Mouse (Mus musculus) lung, embryonic 14.5 days (tissue): Measurements from ENCODE around the gene Tmem150c. TPM values are rescaled to one million over a fixed set of nuclear protein-coding genes. Genes with fewer than 3 reads are reported as not detected.

Source experiments
- ATAC-seq: fragments of 200-750 bp; cut with Nextera tagmentation; 2 replicates; pipeline ENCODE4 v1.8.0; 2017; ENCODE audit warnings: mild to moderate bottlenecking, moderate TSS enrichment, moderate library complexity; ENCODE audit not compliant: insufficient read depth
- DNase-seq: peaks from one replicate; pipeline ENCODE4 v3.0.0-alpha.2; 2015
- H3K27ac ChIP-seq: fragments of 300-500 bp; sonication (generic); 2 replicates; pipeline ENCODE4 v1.5.1; 2014; ENCODE audit warnings: low read depth, mild to moderate bottlenecking, moderate library complexity
- H3K27me3 ChIP-seq: fragments of 300-500 bp; sonication (generic); 2 replicates; pipeline ENCODE4 v1.6.1; 2014; ENCODE audit warnings: low read length, control low read depth; ENCODE audit not compliant: insufficient read depth
- H3K36me3 ChIP-seq: fragments of 300-500 bp; sonication (generic); 2 replicates; pipeline ENCODE4 v1.6.1; 2014; ENCODE audit warnings: control low read depth; ENCODE audit not compliant: insufficient read depth
- H3K4me1 ChIP-seq: fragments of 300-500 bp; sonication (generic); 2 replicates; pipeline ENCODE4 v1.6.1; 2014; ENCODE audit warnings: antibody characterized with exemption, control low read depth; ENCODE audit not compliant: insufficient read depth
- H3K4me2 ChIP-seq: fragments of 300-500 bp; sonication (generic); 2 replicates; pipeline ENCODE4 v1.6.1; 2014; ENCODE audit warnings: mild to moderate bottlenecking
- H3K4me3 ChIP-seq: fragments of 300-500 bp; sonication (generic); 2 replicates; pipeline ENCODE4 v1.5.1; 2014; ENCODE audit warnings: low read depth, low read length
- H3K9ac ChIP-seq: fragments of 300-500 bp; sonication (generic); 2 replicates; pipeline ENCODE4 v1.6.1; 2014
- H3K9me3 ChIP-seq: fragments of 300-500 bp; sonication (generic); 2 replicates; pipeline ENCODE4 v1.6.1; 2016; ENCODE audit warnings: low read depth, low read length, control low read depth
- CTCF ChIP-seq: IDR thresholded peaks from 2 replicates; pipeline ENCODE4 v1.5.1; 2016; ENCODE audit warnings: antibody characterized with exemption, low read depth
- WGBS: fragments of 180-500 bp; shearing (Covaris S2); extraction: QIAGEN DNeasy Blood & Tissue Kit; methylation state at CpG from one replicate; pipeline ENCODE4 v1.1.7; 2014; 5-methylcytosine and 5-hydroxymethylcytosine counted together
- polyA plus RNA-seq: library from polyadenylated mRNA; unstranded; fragments of >200 nt; fragmentation: Nextera tagmentation; extraction: Ambion mirVana; gene quantifications from 2 replicates; pipeline ENCODE4 v1.2.1, GENCODE M21; 2014

The Tmem150c gene
- 3.3 and 5.0 TPM in 2 replicates for polyA plus RNA-seq

GRCm38 (mm10) chr5:100159638-100159973 lies at the start of gene Tmem150c:
TSS of gene Tmem150c (minus strand) at chr5:100159808.
- Histone ChIP-seq H3K4me3 (peak within 1 kb of the TSS; percentile 74), H3K4me2 (peak within 1 kb of the TSS; percentile 100), H3K4me1 (0 out of 2 replicates have a peak, but pooled peaks cover 4% of the 10 kb centered on the region), H3K27ac (no peak within 1 kb of the TSS), H3K36me3 (no peaks in the 10 kb centered on the region), H3K27me3 (peaks cover 24% of the 10 kb centered on the region), H3K9ac (peak within 1 kb of the TSS; percentile 63), H3K9me3 (no peaks in the 10 kb centered on the region)
- DNase-seq, result no peak
- WGBS, result 14% methylated on average over 6 of the region's 6 CpGs
- ATAC-seq, result no peak
- TF ChIP-seq CTCF, result no peak

GRCm38 (mm10) chr5:100209093-100209492 lies 49.5 kb upstream of the Tmem150c start:
- peak overlapping the region; percentile 33; the same call in 1 of the 2 replicates for H3K27ac ChIP-seq
- 49% methylated on average over 7 of the region's 7 CpGs for WGBS
- no peak for TF ChIP-seq CTCF

GRCm38 (mm10) chr5:100206675-100207074 lies 47.1 kb upstream of the Tmem150c start:
- Histone ChIP-seq H3K4me2 (no peak overlapping the region), H3K4me1 (peaks cover 8% of the 10 kb centered on the region), H3K36me3 (no peaks in the 10 kb centered on the region), H3K9ac (no peak overlapping the region), H3K27me3 (no peaks in the 10 kb centered on the region), H3K4me3 (no peak overlapping the region), H3K27ac (no peak overlapping the region), H3K9me3 (no peaks in the 10 kb centered on the region)
- ATAC-seq, result no peak
- 47% methylated on average over 6 of the region's 6 CpGs for WGBS
- DNase-seq, result no peak
- TF ChIP-seq CTCF, result no peak

More at GRCm38 (mm10) chr5:100209093-100209492, 49.5 kb upstream of the Tmem150c start:
- no peak overlapping the region for H3K9ac ChIP-seq
- ATAC-seq (peak; percentile 69; the same call in 1 of the 2 replicates), DNase-seq (peak; percentile 39)
- H3K4me2 ChIP-seq, result no peak overlapping the region
- no peaks in the 10 kb centered on the region for H3K9me3 ChIP-seq
- H3K27me3 ChIP-seq, result no peaks in the 10 kb centered on the region
- H3K36me3 ChIP-seq, result no peaks in the 10 kb centered on the region
- H3K4me3 ChIP-seq, result no peak overlapping the region
- peaks cover 8% of the 10 kb centered on the region for H3K4me1 ChIP-seq

DNA sequence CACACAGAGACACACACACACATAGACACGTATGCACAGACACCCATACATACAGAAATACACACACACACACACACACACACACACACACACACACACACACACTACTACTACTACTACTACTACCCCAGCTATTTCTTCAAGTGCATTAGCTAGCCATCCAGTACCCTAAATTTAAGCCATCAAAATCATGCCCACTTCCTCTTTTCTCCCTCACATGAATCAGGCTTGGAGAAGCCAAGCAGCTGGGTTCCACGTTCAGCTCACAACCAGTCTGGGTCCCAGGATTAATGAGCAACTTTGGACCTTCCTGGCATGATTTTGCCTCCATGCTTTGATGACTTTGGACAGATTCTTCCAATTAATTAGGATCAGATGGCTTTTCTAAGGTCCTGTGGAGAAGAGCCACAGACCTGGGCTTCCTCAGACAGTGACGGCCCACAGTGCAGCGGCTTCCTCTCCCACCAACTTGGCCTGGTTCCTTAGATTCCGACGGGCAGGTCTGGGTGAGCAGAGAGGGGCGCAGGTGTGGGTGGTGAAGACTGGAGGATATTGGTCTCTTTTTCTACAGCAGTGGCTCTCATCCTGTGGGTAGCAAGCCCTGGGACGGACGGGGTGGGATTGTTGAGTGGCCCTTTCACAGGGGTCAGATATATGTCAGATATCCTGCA lies 46.0 kb upstream of the Tmem150c start:
- ATAC-seq, result no peak
- no peak for TF ChIP-seq CTCF

GRCm38 (mm10) chr5:100200805-100201204 lies 41.2 kb upstream of the Tmem150c start:
- Histone ChIP-seq H3K9me3 (no peaks in the 10 kb centered on the region), H3K4me3 (no peak overlapping the region), H3K27ac (no peak overlapping the region), H3K9ac (no peak overlapping the region), H3K4me2 (no peak overlapping the region), H3K36me3 (no peaks in the 10 kb centered on the region), H3K4me1 (peaks cover 5% of the 10 kb centered on the region; the same call in 1 of the 2 replicates), H3K27me3 (no peaks in the 10 kb centered on the region)
- DNase-seq, result no peak
- no peak for TF ChIP-seq CTCF
- 58% methylated on average over 5 of the region's 5 CpGs for WGBS
- no peak for ATAC-seq

More for the DNA sequence above, 46.0 kb upstream of the Tmem150c start:
- Histone ChIP-seq H3K36me3 (no peaks in the 10 kb centered on the region), H3K4me3 (no peak overlapping the region), H3K27me3 (no peaks in the 10 kb centered on the region), H3K4me1 (peaks cover 8% of the 10 kb centered on the region), H3K9me3 (no peaks in the 10 kb centered on the region), H3K4me2 (no peak overlapping the region), H3K9ac (no peak overlapping the region), H3K27ac (no peak overlapping the region)
- no peak for DNase-seq
- 85% methylated on average over 9 of the region's 9 CpGs for whole genome bisulfite sequencing

DNA sequence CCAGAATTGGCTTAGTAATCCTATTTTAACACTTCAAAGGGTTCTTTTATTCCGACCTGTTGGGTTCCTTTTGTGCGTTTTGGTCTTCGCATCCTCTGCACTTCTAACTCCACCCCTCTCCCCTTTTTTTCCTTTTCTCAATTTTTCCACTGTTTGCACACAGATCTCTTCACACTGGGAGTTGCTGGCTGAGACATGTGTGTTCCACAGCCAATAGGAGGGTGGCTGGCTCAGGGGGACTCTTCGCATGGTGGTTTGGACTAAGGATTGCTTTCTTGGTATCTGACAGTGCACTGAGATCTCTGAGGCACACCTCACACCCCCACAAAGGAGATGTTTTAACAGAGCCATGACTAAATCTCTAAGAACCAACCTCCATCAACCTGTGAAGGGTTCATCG lies 40.7 kb upstream of the Tmem150c start:
- H3K9me3 ChIP-seq, result no peaks in the 10 kb centered on the region
- H3K27ac ChIP-seq, result no peak overlapping the region
- peaks cover 5% of the 10 kb centered on the region; the same call in 1 of the 2 replicates for H3K4me1 ChIP-seq
- H3K36me3 ChIP-seq, result no peaks in the 10 kb centered on the region
- H3K4me2 ChIP-seq, result no peak overlapping the region
- H3K27me3 ChIP-seq, result no peaks in the 10 kb centered on the region
- ATAC-seq (no peak), DNase-seq (no peak)
- H3K4me3 ChIP-seq, result no peak overlapping the region
- TF ChIP-seq CTCF, result no peak
- no peak overlapping the region for H3K9ac ChIP-seq
- WGBS, result 71% methylated on average over 5 of the region's 5 CpGs

GRCm38 (mm10) chr5:100199092-100199853 lies 39.7 kb upstream of the Tmem150c start:
- no peaks in the 10 kb centered on the region for H3K27me3 ChIP-seq
- H3K9ac ChIP-seq, result no peak overlapping the region
- WGBS, result 65% methylated on average over 7 of the region's 7 CpGs
- no peak for TF ChIP-seq CTCF
- ATAC-seq (no peak), DNase-seq (no peak)
- peaks cover 5% of the 10 kb centered on the region; the same call in 1 of the 2 replicates for H3K4me1 ChIP-seq
- no peak overlapping the region for H3K27ac ChIP-seq
- no peak overlapping the region for H3K4me2 ChIP-seq
- no peak overlapping the region for H3K4me3 ChIP-seq
- H3K9me3 ChIP-seq, result no peaks in the 10 kb centered on the region
- H3K36me3 ChIP-seq, result no peaks in the 10 kb centered on the region
